Mouse (Mus musculus): ENCODE measurements around the gene Slc26a5.

DNA sequence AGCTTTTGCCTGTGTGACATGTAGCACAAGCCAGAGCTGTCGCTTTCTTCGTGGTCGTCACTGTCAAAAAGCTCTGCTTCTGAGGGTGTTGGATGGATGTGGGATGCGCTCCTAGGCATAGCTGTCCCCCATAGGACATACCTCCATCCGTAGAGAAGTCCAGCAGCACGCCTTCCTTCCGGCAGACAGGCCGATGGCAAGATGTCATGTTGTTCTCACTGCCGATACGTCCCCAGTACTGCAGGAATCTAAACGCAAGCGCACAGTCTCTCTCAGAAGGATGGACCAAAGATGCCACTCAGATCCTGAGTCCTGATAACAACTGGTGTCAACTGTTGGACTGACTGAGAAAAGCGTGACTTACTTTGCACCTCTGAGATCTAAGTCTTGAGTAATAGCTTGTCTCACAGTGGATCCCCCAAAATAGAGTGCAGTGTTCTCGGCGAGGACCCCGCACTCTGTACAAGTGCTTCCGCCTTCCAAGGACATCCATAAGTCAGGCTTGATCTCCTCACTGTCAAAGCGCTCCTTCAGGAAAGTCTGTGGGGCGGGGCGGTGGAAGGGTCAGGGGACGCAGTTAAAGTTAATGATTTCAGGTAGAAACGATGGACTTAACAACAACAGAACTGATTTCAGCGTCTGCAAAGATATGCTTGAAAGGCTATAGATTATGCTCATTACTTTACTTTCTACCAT, 47.6 kb upstream of the Slc26a5 start:
- no peak for TF ChIP-seq GATA1 (IDR thresholded peaks at IDR 0.05; ENCODE audit: borderline replicate concordance, low read length)
- no peak for TF ChIP-seq FLI1 (IDR thresholded peaks at IDR 0.05; ENCODE audit: low read length)

All from megakaryocyte, embryonic 14.5 days (primary cell).